Mouse (Mus musculus) intestine, embryonic 14.5 days (tissue): ENCODE data around the gene Nanp. TPM values are rescaled to one million over a fixed set of nuclear protein-coding genes. Genes with fewer than 3 reads are reported as not detected.

Experiments
- ATAC-seq: fragments of 200-750 bp; cut with Nextera tagmentation; replicated peaks from 2 replicates; pipeline ENCODE4 v1.8.0; 2017; ENCODE audit warnings: low read depth, moderate number of reproducible peaks, moderate TSS enrichment, moderate library complexity; ENCODE audit not compliant: low FRiP score, low TSS enrichment
- DNase-seq: peaks from one replicate; pipeline ENCODE4 v3.0.0-alpha.2; 2018; ENCODE audit warnings: low spot score
- H3K27ac ChIP-seq: fragments of 300-500 bp; sonication (generic); 2 replicates; pipeline ENCODE4 v1.5.1; 2014; ENCODE audit warnings: low read depth, mild to moderate bottlenecking, control low read depth
- H3K27me3 ChIP-seq: fragments of 300-500 bp; sonication (generic); replicated peaks from 2 replicates; pipeline ENCODE4 v1.6.1; 2014; ENCODE audit warnings: low read length, control low read depth; ENCODE audit not compliant: control insufficient read depth, insufficient read depth
- H3K36me3 ChIP-seq: fragments of 300-500 bp; sonication (generic); 2 replicates; pipeline ENCODE4 v1.6.1; 2014; ENCODE audit warnings: low read length, control low read depth; ENCODE audit not compliant: control insufficient read depth, insufficient read depth
- H3K4me1 ChIP-seq: fragments of 300-500 bp; sonication (generic); replicated peaks from 2 replicates; pipeline ENCODE4 v1.6.1; 2014; ENCODE audit warnings: low read length, control low read depth, mixed read lengths; ENCODE audit not compliant: control insufficient read depth, insufficient read depth
- H3K4me2 ChIP-seq: fragments of 300-500 bp; sonication (generic); 2 replicates; pipeline ENCODE4 v1.6.1; 2014; ENCODE audit warnings: low read length
- H3K4me3 ChIP-seq: fragments of 300-500 bp; sonication (generic); 2 replicates; pipeline ENCODE4 v1.5.1; 2014; ENCODE audit warnings: low read depth, low read length, control low read depth, mixed read lengths
- H3K9ac ChIP-seq: fragments of 300-500 bp; sonication (generic); 2 replicates; pipeline ENCODE4 v1.6.1; 2014; ENCODE audit warnings: mild to moderate bottlenecking, low read length
- H3K9me3 ChIP-seq: fragments of 300-500 bp; sonication (generic); 2 replicates; pipeline ENCODE4 v1.6.1; 2016; ENCODE audit warnings: low read length, control low read depth; ENCODE audit not compliant: control insufficient read depth
- WGBS: fragments of 180-500 bp; shearing (Covaris S2); extraction: QIAGEN DNeasy Blood & Tissue Kit; methylation state at CpG from one replicate; pipeline ENCODE4 v1.1.7; 2014; 5-methylcytosine and 5-hydroxymethylcytosine counted together
- polyA plus RNA-seq: library from polyadenylated mRNA; unstranded; fragments of >200 nt; fragmentation: Nextera tagmentation; extraction: Ambion mirVana; gene quantifications from 2 replicates; pipeline ENCODE4 v1.2.1, GENCODE M21; 2014

Gene Nanp
- polyA plus RNA-seq, 1 experiment from 2014 or later: 51.4 TPM

- Histone ChIP-seq H3K4me2 (no peak overlapping the region), H3K4me1 (peaks cover 12% of the 10 kb centered on the region), H3K36me3 (no peaks in the 10 kb centered on the region), H3K4me3 (no peak overlapping the region), H3K9ac (no peak overlapping the region), H3K9me3 (no peaks in the 10 kb centered on the region), H3K27me3 (no peaks in the 10 kb centered on the region), H3K27ac (no peak overlapping the region)
- DNase-seq (no peak), ATAC-seq (no peak)
- 74% methylated on average over 5 of the region's 5 CpGs for WGBS
Observed at GRCm38 (mm10) chr2:151006281-151006945, 32.8 kb downstream of the Nanp start.

- H3K4me3 ChIP-seq: no peak overlapping the region
- no peak overlapping the region for H3K9ac ChIP-seq
- H3K36me3 ChIP-seq: no peaks in the 10 kb centered on the region
- DNase-seq (no peak), ATAC-seq (no peak)
- peaks cover 12% of the 10 kb centered on the region for H3K4me1 ChIP-seq
- no peak overlapping the region for H3K27ac ChIP-seq
- 81% methylated on average over 10 of the region's 10 CpGs for WGBS
- H3K4me2 ChIP-seq: no peak overlapping the region
- no peaks in the 10 kb centered on the region for H3K9me3 ChIP-seq
- no peaks in the 10 kb centered on the region for H3K27me3 ChIP-seq
Observed at GRCm38 (mm10) chr2:151004390-151004789, 34.8 kb downstream of the Nanp start.

- no peak for DNase-seq
- H3K36me3 ChIP-seq: no peaks in the 10 kb centered on the region
- ATAC-seq: no peak
- H3K4me2 ChIP-seq: no peak overlapping the region
- 52% methylated on average over 6 of the region's 6 CpGs for WGBS
- no peak overlapping the region for H3K9ac ChIP-seq
- H3K4me3 ChIP-seq: no peak overlapping the region
- no peaks in the 10 kb centered on the region for H3K9me3 ChIP-seq
- H3K4me1 ChIP-seq: peaks cover 16% of the 10 kb centered on the region
- H3K27me3 ChIP-seq: no peaks in the 10 kb centered on the region
- no peak overlapping the region for H3K27ac ChIP-seq
Observed at GRCm38 (mm10) chr2:151003796-151004195, 35.4 kb downstream of the Nanp start.

GRCm38 (mm10) chr2:151001619-151002175 is 37.5 kb downstream of the Nanp start:
- Histone ChIP-seq H3K4me2 (no peak overlapping the region), H3K36me3 (no peaks in the 10 kb centered on the region), H3K9ac (no peak overlapping the region), H3K4me3 (no peak overlapping the region), H3K9me3 (no peaks in the 10 kb centered on the region), H3K27ac (no peak overlapping the region), H3K27me3 (no peaks in the 10 kb centered on the region), H3K4me1 (peaks cover 16% of the 10 kb centered on the region)
- 84% methylated on average over 5 of the region's 5 CpGs for WGBS
- DNase-seq (no peak), ATAC-seq (no peak)

- H3K9ac ChIP-seq: no peak overlapping the region
- no peaks in the 10 kb centered on the region for H3K27me3 ChIP-seq
Observed at GRCm38 (mm10) chr2:151000402-151001178, 38.6 kb downstream of the Nanp start.

GRCm38 (mm10) chr2:150999021-150999420 is 40.2 kb downstream of the Nanp start:
- ATAC-seq (no peak; the same call in 1 of the 2 replicates), DNase-seq (no peak)
- Histone ChIP-seq H3K27ac (no peak overlapping the region), H3K27me3 (no peaks in the 10 kb centered on the region), H3K4me3 (no peak overlapping the region), H3K4me2 (no peak overlapping the region), H3K9ac (no peak overlapping the region), H3K4me1 (peaks cover 13% of the 10 kb centered on the region), H3K9me3 (no peaks in the 10 kb centered on the region), H3K36me3 (no peaks in the 10 kb centered on the region)
- WGBS: 51% methylated on average over 3 of the region's 3 CpGs

More at GRCm38 (mm10) chr2:151000402-151001178, 38.6 kb downstream of the Nanp start:
- Histone ChIP-seq H3K27ac (no peak overlapping the region), H3K4me2 (no peak overlapping the region), H3K9me3 (no peaks in the 10 kb centered on the region), H3K4me3 (no peak overlapping the region), H3K4me1 (peaks cover 16% of the 10 kb centered on the region), H3K36me3 (no peaks in the 10 kb centered on the region)
- WGBS: 50% methylated on average over 7 of the region's 7 CpGs
- ATAC-seq: peak; percentile 67
- DNase-seq: no peak

GRCm38 (mm10) chr2:150997618-150998017 is 41.6 kb downstream of the Nanp start:
- H3K4me3 ChIP-seq: no peak overlapping the region
- H3K27ac ChIP-seq: no peak overlapping the region
- 72% methylated on average over 5 of the region's 5 CpGs for WGBS
- H3K36me3 ChIP-seq: no peaks in the 10 kb centered on the region
- DNase-seq (no peak), ATAC-seq (no peak)
- H3K4me2 ChIP-seq: no peak overlapping the region
- no peaks in the 10 kb centered on the region for H3K9me3 ChIP-seq
- H3K9ac ChIP-seq: no peak overlapping the region
- peaks cover 13% of the 10 kb centered on the region for H3K4me1 ChIP-seq
- H3K27me3 ChIP-seq: no peaks in the 10 kb centered on the region

GRCm38 (mm10) chr2:150995324-150995723 is 43.9 kb downstream of the Nanp start:
- WGBS: 64% methylated on average over 4 of the region's 4 CpGs

More at GRCm38 (mm10) chr2:150995324-150995723, 43.9 kb downstream of the Nanp start:
- H3K9me3 ChIP-seq: no peaks in the 10 kb centered on the region
- no peaks in the 10 kb centered on the region for H3K36me3 ChIP-seq
- H3K27me3 ChIP-seq: no peaks in the 10 kb centered on the region
- H3K27ac ChIP-seq: no peak overlapping the region
- H3K4me3 ChIP-seq: no peak overlapping the region
- H3K4me2 ChIP-seq: no peak overlapping the region
- H3K9ac ChIP-seq: no peak overlapping the region
- ATAC-seq (no peak), DNase-seq (no peak)
- peaks cover 13% of the 10 kb centered on the region for H3K4me1 ChIP-seq
